Mouse (Mus musculus): ENCODE data around the gene Uvssa. TPM values are rescaled to one million over a fixed set of nuclear protein-coding genes. Genes with fewer than 3 reads are reported as not detected.

Uvssa gene
- polyA plus RNA-seq (2017; shearing (Covaris generic)), result 13.9 TPM

GRCm38 (mm10) chr5:33378302-33378854 is at the start of gene Uvssa:
TSS of gene Uvssa (plus strand) at chr5:33378549.

GRCm38 (mm10) chr5:33335273-33335976 is 42.9 kb upstream of the Uvssa start, which contains the start of gene Maea:
TSS of gene Maea (plus strand) at chr5:33335509.

GRCm38 (mm10) chr5:33433201-33434138 is 55.1 kb downstream of the Uvssa start, which contains the start of gene Nkx1-1:
TSS of gene Nkx1-1 (minus strand) at chr5:33433976.

Other genes with a start within 250 kb of the Uvssa start
- gene Spon2, start 160.1 kb upstream of the Uvssa start, polyA plus RNA-seq (2017; shearing (Covaris generic)), result not detected
- 313 TPM for gene Ctbp1, start 103.6 kb upstream of the Uvssa start, polyA plus RNA-seq (2017; shearing (Covaris generic))
- gene Maea, start 43.0 kb upstream of the Uvssa start, polyA plus RNA-seq (2017; shearing (Covaris generic)), result 102 TPM
- not detected for gene Nkx1-1, start 55.4 kb downstream of the Uvssa start, polyA plus RNA-seq (2017; shearing (Covaris generic))